Mouse (Mus musculus) heart, embryonic 14.5 days (tissue): ENCODE data around the gene Sdc4. TPM values are rescaled to one million over a fixed set of nuclear protein-coding genes. Genes with fewer than 3 reads are reported as not detected.

Source experiments
- ATAC-seq: fragments of 200-750 bp; cut with Nextera tagmentation; 2 replicates; pipeline ENCODE4 v1.8.0; 2017; ENCODE audit warnings: low read depth, moderate TSS enrichment; ENCODE audit not compliant: insufficient number of reproducible peaks, insufficient read depth, low FRiP score
- H3K27ac ChIP-seq, 2 experiments: fragments of 200-500 bp in 1 of 2; fragments of 300-500 bp in 1 of 2; sonication (generic) in 1 of 2; replicated peaks in 1 of 2; 2 replicates each; pipeline ENCODE4 v1.5.1; 2012 to 2014; ENCODE audit warnings: low read depth in 2 of 2, low read length in 2 of 2, control low read depth in 1 of 2, mild to moderate bottlenecking in 1 of 2, mixed read lengths in 1 of 2; ENCODE audit not compliant: control insufficient read depth in 1 of 2, insufficient read depth in 1 of 2
- H3K27me3 ChIP-seq: fragments of 300-500 bp; sonication (generic); 2 replicates; pipeline ENCODE4 v1.6.1; 2014; ENCODE audit warnings: mild to moderate bottlenecking, low read length, control low read depth; ENCODE audit not compliant: control insufficient read depth, insufficient read depth
- H3K36me3 ChIP-seq: fragments of 300-500 bp; sonication (generic); 2 replicates; pipeline ENCODE4 v1.6.1; 2014; ENCODE audit warnings: mild to moderate bottlenecking, control low read depth, low read length, mixed read lengths; ENCODE audit not compliant: control insufficient read depth, insufficient read depth
- H3K4me1 ChIP-seq, 2 experiments: fragments of 200-500 bp in 1 of 2; fragments of 300-500 bp in 1 of 2; sonication (generic) in 1 of 2; 2 replicates each; pipeline ENCODE4 v1.6.1; 2012 to 2014; ENCODE audit warnings: low read length in 2 of 2, control low read depth in 1 of 2, mixed read lengths in 1 of 2; ENCODE audit not compliant: control insufficient read depth in 2 of 2, insufficient read depth in 2 of 2
- H3K4me2 ChIP-seq: fragments of 300-500 bp; sonication (generic); 2 replicates; pipeline ENCODE4 v1.6.1; 2014; ENCODE audit warnings: mild to moderate bottlenecking, low read length
- H3K4me3 ChIP-seq, 2 experiments: fragments of 200-500 bp in 1 of 2; fragments of 300-500 bp in 1 of 2; sonication (generic) in 1 of 2; 2 replicates each; pipeline ENCODE4 v1.5.1; 2012 to 2014; ENCODE audit warnings: low read length in 2 of 2, mild to moderate bottlenecking in 2 of 2, control low read depth in 1 of 2, low read depth in 1 of 2, moderate library complexity in 1 of 2; ENCODE audit not compliant: control insufficient read depth in 1 of 2, insufficient read depth in 1 of 2
- H3K9ac ChIP-seq: fragments of 300-500 bp; sonication (generic); 2 replicates; pipeline ENCODE4 v1.6.1; 2014; ENCODE audit warnings: mild to moderate bottlenecking, low read length
- H3K9me3 ChIP-seq: fragments of 300-500 bp; sonication (generic); 2 replicates; pipeline ENCODE4 v1.6.1; 2016; ENCODE audit warnings: low read length, control low read depth; ENCODE audit not compliant: control insufficient read depth
- WGBS: fragments of 180-500 bp; shearing (Covaris S2); extraction: QIAGEN DNeasy Blood & Tissue Kit; methylation state at CpG from one replicate; pipeline ENCODE4 v1.1.7; 2014; 5-methylcytosine and 5-hydroxymethylcytosine counted together
- polyA plus RNA-seq: library from polyadenylated mRNA; unstranded; fragments of >200 nt; fragmentation: Nextera tagmentation; extraction: Ambion mirVana; gene quantifications from 2 replicates; pipeline ENCODE4 v1.2.1, GENCODE M21; 2014

Gene Sdc4
- polyA plus RNA-seq, 1 experiment from 2014 or later: 40.1 TPM

- Histone ChIP-seq H3K4me3 (no peak overlapping the region), H3K4me1 (peaks cover 5 to 10% of the 10 kb centered on the region in 2 experiments; a peak in 2 of 4 replicates), H3K9me3 (0 out of 2 replicates have a peak, but pooled peaks cover 2% of the 10 kb centered on the region), H3K9ac (no peak overlapping the region), H3K36me3 (no peaks in the 10 kb centered on the region), H3K27me3 (peaks cover 22% of the 10 kb centered on the region), H3K27ac (no peak overlapping the region), H3K4me2 (no peak overlapping the region)
- 61% methylated on average over 11 of the region's 11 CpGs for WGBS
- no peak for ATAC-seq
These were observed 59.9 kb downstream of the Sdc4 start for GRCm38 (mm10) chr2:164383656-164384399.

GRCm38 (mm10) chr2:164382971-164383370 lies 60.7 kb downstream of the Sdc4 start:
- Histone ChIP-seq H3K36me3 (no peaks in the 10 kb centered on the region), H3K4me1 (peaks cover 5 to 10% of the 10 kb centered on the region in 2 experiments; a peak in 2 of 4 replicates), H3K27me3 (peaks cover 14% of the 10 kb centered on the region), H3K4me2 (no peak overlapping the region), H3K9ac (no peak overlapping the region), H3K9me3 (0 out of 2 replicates have a peak, but pooled peaks cover 2% of the 10 kb centered on the region), H3K27ac (no peak overlapping the region), H3K4me3 (no peak overlapping the region)
- ATAC-seq: no peak
- 66% methylated on average over 3 of the region's 3 CpGs for WGBS

- Histone ChIP-seq H3K27me3 (0 out of 2 replicates have a peak, but pooled peaks cover 2% of the 10 kb centered on the region), H3K36me3 (no peaks in the 10 kb centered on the region), H3K4me2 (no peak overlapping the region), H3K4me3 (no peak overlapping the region), H3K9ac (no peak overlapping the region), H3K4me1 (peaks cover 5 to 10% of the 10 kb centered on the region in 2 experiments; a peak in 2 of 4 replicates), H3K27ac (no peak overlapping the region), H3K9me3 (0 out of 2 replicates have a peak, but pooled peaks cover 2% of the 10 kb centered on the region)
- no peak for ATAC-seq
- WGBS: 73% methylated on average over 8 of the region's 8 CpGs
These were observed 62.0 kb downstream of the Sdc4 start for GRCm38 (mm10) chr2:164381726-164382125.

- H3K9ac ChIP-seq: no peak overlapping the region
- WGBS: 78% methylated on average over 15 of the region's 15 CpGs
- H3K27me3 ChIP-seq: no peaks in the 10 kb centered on the region
- no peak overlapping the region for H3K4me2 ChIP-seq
- H3K4me1 ChIP-seq: no peaks in the 10 kb centered on the region
- H3K27ac ChIP-seq: no peak overlapping the region
- H3K36me3 ChIP-seq: no peaks in the 10 kb centered on the region
- ATAC-seq: no peak
- 0 out of 2 replicates have a peak, but pooled peaks cover 2% of the 10 kb centered on the region for H3K9me3 ChIP-seq
- H3K4me3 ChIP-seq: no peak overlapping the region
These were observed 65.9 kb downstream of the Sdc4 start for GRCm38 (mm10) chr2:164377478-164378426.

Other genes starting within 250 kb of the Sdc4 start
- gene Wfdc15a, start 243.8 kb downstream of the Sdc4 start, polyA plus RNA-seq: not detected in 2 replicates
- gene Wfdc15b, start 222.2 kb downstream of the Sdc4 start, polyA plus RNA-seq: not detected in 2 replicates
- not detected in 2 replicates for gene Svs2, start 205.4 kb downstream of the Sdc4 start, polyA plus RNA-seq
- gene Svs3b, start 187.2 kb downstream of the Sdc4 start, polyA plus RNA-seq: not detected in 2 replicates
- not detected in 2 replicates for gene Svs4, start 165.4 kb downstream of the Sdc4 start, polyA plus RNA-seq
- not detected in 2 replicates for gene Svs3a, start 154.6 kb downstream of the Sdc4 start, polyA plus RNA-seq
- gene Svs6, start 127.1 kb downstream of the Sdc4 start, polyA plus RNA-seq: not detected in 2 replicates
- gene Svs5, start 111.1 kb downstream of the Sdc4 start, polyA plus RNA-seq: not detected in 2 replicates
- 0.63 and 1.3 TPM in 2 replicates for gene Slpi, start 54.8 kb downstream of the Sdc4 start, polyA plus RNA-seq
- 0.05 and 0.08 TPM in 2 replicates for gene Rbpjl, start 40.7 kb downstream of the Sdc4 start, polyA plus RNA-seq
- gene Matn4, start 38.7 kb downstream of the Sdc4 start, polyA plus RNA-seq: 0.97 and 1.4 TPM in 2 replicates
- 45.7 and 47.6 TPM in 2 replicates for gene Sys1, start 13.1 kb upstream of the Sdc4 start, polyA plus RNA-seq
- gene Gm20458, start 17.1 kb upstream of the Sdc4 start, polyA plus RNA-seq: 8.0 and 16.3 TPM in 2 replicates
- gene Trp53tg5, start 29.8 kb upstream of the Sdc4 start, polyA plus RNA-seq: not detected in 2 replicates
- gene Dbndd2, start 42.2 kb upstream of the Sdc4 start, polyA plus RNA-seq: 13.1 and 21.3 TPM in 2 replicates
- gene Pigt, start 53.6 kb upstream of the Sdc4 start, polyA plus RNA-seq: 58.8 and 64.3 TPM in 2 replicates
- gene Wfdc2, start 118.5 kb upstream of the Sdc4 start, polyA plus RNA-seq: 1.3 and 6.2 TPM in 2 replicates
- not detected in 2 replicates for gene Spint3, start 129.6 kb upstream of the Sdc4 start, polyA plus RNA-seq
- gene Wfdc6a, start 141.6 kb upstream of the Sdc4 start, polyA plus RNA-seq: 0.35 and 0.43 TPM in 2 replicates
- gene Eppin, start 149.7 kb upstream of the Sdc4 start, polyA plus RNA-seq: not detected in 2 replicates
- gene Wfdc6b, start 169.6 kb upstream of the Sdc4 start, polyA plus RNA-seq: not detected in 2 replicates
- not detected in 2 replicates for gene Wfdc8, start 169.7 kb upstream of the Sdc4 start, polyA plus RNA-seq
- not detected in 2 replicates for gene Wfdc16, start 194.9 kb upstream of the Sdc4 start, polyA plus RNA-seq
- gene Wfdc10, start 212.2 kb upstream of the Sdc4 start, polyA plus RNA-seq: not detected in 2 replicates
- gene Wfdc9, start 212.7 kb upstream of the Sdc4 start, polyA plus RNA-seq: not detected in 2 replicates
- not detected in 2 replicates for gene Wfdc11, start 230.2 kb upstream of the Sdc4 start, polyA plus RNA-seq
- 0.19 TPM in 1 of 2 replicates, not detected in the other for gene Wfdc13, start 241.2 kb upstream of the Sdc4 start, polyA plus RNA-seq